9 mouse cellular contexts compared by ENCODE assay signal in the genomic region with DNA sequence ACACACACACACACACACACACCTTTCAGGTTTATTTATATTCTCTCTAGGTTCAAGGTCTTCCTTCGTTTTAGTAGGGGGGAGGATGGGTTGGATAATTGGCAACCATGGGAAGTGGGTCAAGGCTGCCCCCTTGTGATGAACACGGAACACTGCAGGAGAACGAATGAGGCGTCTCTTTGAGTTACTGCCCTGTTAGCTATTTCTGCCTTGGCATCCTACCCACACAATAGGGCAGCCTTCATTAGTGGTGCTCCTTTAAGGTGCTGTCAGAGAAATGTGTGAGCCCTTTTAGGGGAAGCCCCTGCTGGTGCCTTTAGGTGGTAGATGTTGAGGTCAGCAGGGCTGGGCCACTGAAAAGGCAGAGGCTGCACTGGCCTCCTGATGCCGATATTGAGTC. TPM values are rescaled to one million over a fixed set of nuclear protein-coding genes. Genes with fewer than 3 reads are reported as not detected.
A peak's percentile ranks its signal among the peaks of the same experiment; 100 is the strongest.
DNase-seq lines count a peak whose midpoint lies in the region; ATAC-seq and TF ChIP-seq lines count a peak whose summit lies in the region.
"Had no signal": no experiment of that assay in that cellular context is flagged by ENCODE, and none has a peak within 500 bp of the region (broad histone marks: within the 10 kb centered on the region; RNA-seq: fewer than 3 reads in every experiment).

No protein-coding gene starts in this region.

- DNase-seq in CD4-positive, CD25-positive, alpha-beta regulatory T cell, adult 2 months (ENCODE audit: low read depth, low spot score) = peak; percentile 64
- DNase-seq in ovary, postnatal 14 days (ENCODE audit: low spot score) = peak; percentile 37
- DNase-seq in ovary, postnatal 10 days (ENCODE audit: low spot score) = no peak
- DNase-seq in cerebellum, adult 9-11 months = peak; percentile 42
- peak; percentile 58 for DNase-seq in lung, embryonic 14.5 days
- peak; percentile 35 for DNase-seq in stomach, postnatal 0 days (ENCODE audit: low spot score)

- no peak for ATAC-seq in CD4-positive, CD25-positive, alpha-beta regulatory T cell, adult 4 months
- peak; percentile 55 to 60; a peak in 3 of 4 replicates for ATAC-seq in hematopoietic stem cell, adult 5-6 weeks (replicated peaks in 1 of 2; ENCODE audit: insufficient read depth in 1 of 2, low FRiP score in 2 of 2, low TSS enrichment in 1 of 2, low read depth in 1 of 2, poor library complexity in 2 of 2, severe bottlenecking in 2 of 2)
- no peak for ATAC-seq in lung, embryonic 14.5 days (ENCODE audit: insufficient read depth)
- no peak; the same call in 1 of the 2 replicates for ATAC-seq in stomach, postnatal 0 days (ENCODE audit: low FRiP score, low TSS enrichment)

- no peaks in the 10 kb centered on the region for H3K9me3 ChIP-seq in lung, embryonic 14.5 days (ENCODE audit: low read depth, low read length)
- H3K9me3 ChIP-seq in stomach, postnatal 0 days (ENCODE audit: control insufficient read depth, low read length) = no peaks in the 10 kb centered on the region
- H3K9me3 ChIP-seq: hindbrain, embryonic 15.5 days had no signal

- H3K27ac ChIP-seq in lung, embryonic 14.5 days (ENCODE audit: low read depth) = no peak overlapping the region
- no peak overlapping the region for H3K27ac ChIP-seq in stomach, postnatal 0 days (replicated peaks)
- H3K27ac ChIP-seq: hindbrain, embryonic 15.5 days had no signal

- no peaks in the 10 kb centered on the region; the same call in 1 of the 2 replicates for H3K4me1 ChIP-seq in lung, embryonic 14.5 days (ENCODE audit: insufficient read depth)
- H3K4me1 ChIP-seq in stomach, postnatal 0 days (replicated peaks; ENCODE audit: control insufficient read depth, insufficient read depth) = no peaks in the 10 kb centered on the region

- H3K27me3 ChIP-seq in lung, embryonic 14.5 days (ENCODE audit: insufficient read depth, low read length) = no peaks in the 10 kb centered on the region
- H3K27me3 ChIP-seq in stomach, postnatal 0 days (ENCODE audit: control insufficient read depth, insufficient read depth, low read length) = no peaks in the 10 kb centered on the region
- H3K27me3 ChIP-seq: hindbrain, embryonic 15.5 days had no signal

- no peak for TF ChIP-seq EP300 in stomach, postnatal 0 days (optimal IDR thresholded peaks at IDR 0.05)

- no peak overlapping the region for H3K9ac ChIP-seq in lung, embryonic 14.5 days
- H3K9ac ChIP-seq in stomach, postnatal 0 days (ENCODE audit: low read length) = no peak overlapping the region
- H3K9ac ChIP-seq: hindbrain, embryonic 15.5 days had no signal

- TF ChIP-seq CTCF in lung, embryonic 14.5 days (IDR thresholded peaks at IDR 0.05; ENCODE audit: low read depth) = peak; percentile 76
- TF ChIP-seq CTCF in stomach, postnatal 0 days (IDR thresholded peaks at IDR 0.05; ENCODE audit: low read depth) = peak; percentile 85

- no peak overlapping the region for H3K4me2 ChIP-seq in lung, embryonic 14.5 days
- no peak overlapping the region for H3K4me2 ChIP-seq in stomach, postnatal 0 days (replicated peaks; ENCODE audit: low read depth)
- H3K4me2 ChIP-seq: hindbrain, embryonic 15.5 days had no signal

- H3K4me3 ChIP-seq in lung, embryonic 14.5 days (ENCODE audit: low read depth, low read length) = no peak overlapping the region
- no peak overlapping the region for H3K4me3 ChIP-seq in stomach, postnatal 0 days (ENCODE audit: low read depth, low read length)
- H3K4me3 ChIP-seq: hindbrain, embryonic 15.5 days had no signal

- WGBS in lung, embryonic 14.5 days = 27% methylated on average over 5 of the region's 5 CpGs
- WGBS in stomach, postnatal 0 days = 25% methylated on average over 5 of the region's 5 CpGs

- no peaks in the 10 kb centered on the region for H3K36me3 ChIP-seq in lung, embryonic 14.5 days (ENCODE audit: insufficient read depth)
- H3K36me3 ChIP-seq in stomach, postnatal 0 days (ENCODE audit: control insufficient read depth, insufficient read depth, low read length) = no peaks in the 10 kb centered on the region
- H3K36me3 ChIP-seq: hindbrain, embryonic 15.5 days had no signal

RNA-seq across cellular contexts. Expression of a gene that starts 8.7 kb away (rescaled TPM):
- polyA plus RNA-seq in CD4-positive, CD25-positive, alpha-beta regulatory T cell, adult 4 months (2017; shearing (Covaris generic)) = not detected
- total RNA-seq in hematopoietic stem cell, adult 5-6 weeks (2017) = not detected in 2 replicates
- not detected in 2 replicates for polyA plus RNA-seq in lung, embryonic 14.5 days (2014; fragmentation: Nextera tagmentation; extraction: Ambion mirVana)
- 1.1 and 1.2 TPM in 2 replicates for polyA plus RNA-seq in stomach, postnatal 0 days (2015; fragmentation: Nextera tagmentation; extraction: Ambion mirVana)
- polyA plus RNA-seq: hindbrain, embryonic 15.5 days had no signal

RNA-seq across cellular contexts. Expression of a gene that starts 29.9 kb away (rescaled TPM):
- not detected for polyA plus RNA-seq in CD4-positive, CD25-positive, alpha-beta regulatory T cell, adult 4 months (2017; shearing (Covaris generic))
- not detected in 2 replicates for total RNA-seq in hematopoietic stem cell, adult 5-6 weeks (2017)
- polyA plus RNA-seq in lung, embryonic 14.5 days (2014; fragmentation: Nextera tagmentation; extraction: Ambion mirVana) = 0.45 TPM in 1 of 2 replicates, not detected in the other
- 0.88 and 1.0 TPM in 2 replicates for polyA plus RNA-seq in stomach, postnatal 0 days (2015; fragmentation: Nextera tagmentation; extraction: Ambion mirVana)
- polyA plus RNA-seq: hindbrain, embryonic 15.5 days had no signal

Comparison
In these comparisons a context has a peak if more than half of its experiments do, and no peak if none do; other contexts are left out.
1. ATAC-seq: peak in hematopoietic stem cell, adult 5-6 weeks (2 of 2); none in CD4-positive, CD25-positive, alpha-beta regulatory T cell, adult 4 months (single experiment), lung, embryonic 14.5 days (single experiment) and stomach, postnatal 0 days (single experiment).